Mouse (Mus musculus): ENCODE data around the gene Podn.
"Not testable (repeated sequence)": the region's sequence is repeated elsewhere in the genome, so short reads cannot be mapped to it uniquely, and the experiment has no call there.

The Podn gene

GRCm38 (mm10) chr4:108096345-108096744 lies at the start of gene Podn:
Gene Podn, minus strand, starts transcription at chr4:108096445.
- DNase-seq (ENCODE audit: low read depth in 1 of 2, low spot score in 2 of 2): no peak

- DNase-seq (ENCODE audit: low read depth in 1 of 2, low spot score in 2 of 2): not testable (repeated sequence)
These were observed 49.3 kb upstream of the Podn start for GRCm38 (mm10) chr4:108145554-108145953.

GRCm38 (mm10) chr4:108144880-108145279 lies 48.6 kb upstream of the Podn start, which contains the start of gene Scp2:
Gene Scp2, minus strand, starts transcription at chr4:108144998.
- no peak for DNase-seq (ENCODE audit: low read depth in 1 of 2, low spot score in 2 of 2)

- no peak for DNase-seq (ENCODE audit: low read depth in 1 of 2, low spot score in 2 of 2)
These were observed 47.5 kb upstream of the Podn start for GRCm38 (mm10) chr4:108143778-108144177.

GRCm38 (mm10) chr4:108143178-108143577 lies 46.9 kb upstream of the Podn start:
- not testable (repeated sequence) for DNase-seq (ENCODE audit: low read depth in 1 of 2, low spot score in 2 of 2)

- no peak for DNase-seq (ENCODE audit: low read depth in 1 of 2, low spot score in 2 of 2)
These were observed 40.7 kb upstream of the Podn start for GRCm38 (mm10) chr4:108136938-108137337.

- DNase-seq (ENCODE audit: low read depth in 1 of 2, low spot score in 2 of 2): no peak
These were observed 34.2 kb upstream of the Podn start for GRCm38 (mm10) chr4:108130452-108130851.

GRCm38 (mm10) chr4:108128339-108128738 lies 32.1 kb upstream of the Podn start:
- no peak for DNase-seq (ENCODE audit: low read depth in 1 of 2, low spot score in 2 of 2)

- no peak for DNase-seq (ENCODE audit: low read depth in 1 of 2, low spot score in 2 of 2)
These were observed 31.3 kb upstream of the Podn start for GRCm38 (mm10) chr4:108127516-108127915.

GRCm38 (mm10) chr4:108126260-108126659 lies 30.0 kb upstream of the Podn start:
- DNase-seq (ENCODE audit: low read depth in 1 of 2, low spot score in 2 of 2): no peak

- DNase-seq (ENCODE audit: low read depth in 1 of 2, low spot score in 2 of 2): no peak
These were observed 27.9 kb upstream of the Podn start for GRCm38 (mm10) chr4:108124104-108124503.

GRCm38 (mm10) chr4:108117924-108118876 lies 22.0 kb upstream of the Podn start:
- peak; percentile 75 to 84 for DNase-seq (ENCODE audit: low read depth in 1 of 2, low spot score in 2 of 2)

GRCm38 (mm10) chr4:108117488-108117887 lies 21.2 kb upstream of the Podn start:
- DNase-seq (ENCODE audit: low read depth in 1 of 2, low spot score in 2 of 2): no peak

- DNase-seq (ENCODE audit: low read depth in 1 of 2, low spot score in 2 of 2): no peak
These were observed 20.2 kb upstream of the Podn start for GRCm38 (mm10) chr4:108116466-108116865.

GRCm38 (mm10) chr4:108110706-108111105 lies 14.5 kb upstream of the Podn start:
- no peak for DNase-seq (ENCODE audit: low read depth in 1 of 2, low spot score in 2 of 2)

GRCm38 (mm10) chr4:108109728-108110127 lies 13.5 kb upstream of the Podn start:
- DNase-seq (ENCODE audit: low read depth in 1 of 2, low spot score in 2 of 2): no peak

GRCm38 (mm10) chr4:108092741-108093397 lies 3.4 kb downstream of the Podn start:
- no peak for DNase-seq (ENCODE audit: low read depth in 1 of 2, low spot score in 2 of 2)

GRCm38 (mm10) chr4:108083993-108084392 lies 12.3 kb downstream of the Podn start:
- no peak for DNase-seq (ENCODE audit: low read depth in 1 of 2, low spot score in 2 of 2)

- no peak for DNase-seq (ENCODE audit: low read depth in 1 of 2, low spot score in 2 of 2)
These were observed 13.1 kb downstream of the Podn start for GRCm38 (mm10) chr4:108083032-108083735.

GRCm38 (mm10) chr4:108082401-108082806 lies 13.8 kb downstream of the Podn start:
- no peak for DNase-seq (ENCODE audit: low read depth in 1 of 2, low spot score in 2 of 2)

- no peak for DNase-seq (ENCODE audit: low read depth in 1 of 2, low spot score in 2 of 2)
These were observed 15.4 kb downstream of the Podn start for GRCm38 (mm10) chr4:108080876-108081275.

All from monocyte, adult 2 months (primary cell).